Mouse (Mus musculus) small intestine, adult 2 months (tissue): ENCODE data around the gene Calhm2.

ENCODE experiments used
- CTCF ChIP-seq: fragments of 200-500 bp; IDR thresholded peaks from 2 replicates; pipeline ENCODE4 v1.5.1; 2012; ENCODE audit warnings: low read depth, mild to moderate bottlenecking, control low read depth, inconsistent platforms, low read length, moderate library complexity, mixed read lengths; ENCODE audit not compliant: insufficient replicate concordance, insufficient read length; ENCODE audit errors: extremely low read depth
- POLR2A ChIP-seq: fragments of 200-500 bp; IDR thresholded peaks from 2 replicates; pipeline ENCODE4 v1.6.1; 2012; ENCODE audit warnings: low read depth, mild to moderate bottlenecking, control low read depth, inconsistent platforms, low read length, moderate library complexity

GRCm38 (mm10) chr19:47137771-47138421, at the start of gene Calhm2:
- TF ChIP-seq CTCF, result no peak
- TF ChIP-seq POLR2A, result no peak
